Mouse (Mus musculus) layer of hippocampus, adult 8-10 months (tissue): ENCODE measurements around the gene Fam163b. TPM values are rescaled to one million over a fixed set of nuclear protein-coding genes. Genes with fewer than 3 reads are reported as not detected.

Experiments used
- DNase-seq, 2 experiments: peaks; one replicate each; pipeline ENCODE4 v3.0.0; 2022; ENCODE audit warnings: low spot score in 2 of 2
- total RNA-seq, 4 experiments: library from RNA; stranded (reverse); gene quantifications; 2 replicates each; pipeline ENCODE4 v1.2.4; 2022

The Fam163b gene
- total RNA-seq, 4 experiments from 2014 or later = 87.0 to 124 (median 100) TPM

DNA sequence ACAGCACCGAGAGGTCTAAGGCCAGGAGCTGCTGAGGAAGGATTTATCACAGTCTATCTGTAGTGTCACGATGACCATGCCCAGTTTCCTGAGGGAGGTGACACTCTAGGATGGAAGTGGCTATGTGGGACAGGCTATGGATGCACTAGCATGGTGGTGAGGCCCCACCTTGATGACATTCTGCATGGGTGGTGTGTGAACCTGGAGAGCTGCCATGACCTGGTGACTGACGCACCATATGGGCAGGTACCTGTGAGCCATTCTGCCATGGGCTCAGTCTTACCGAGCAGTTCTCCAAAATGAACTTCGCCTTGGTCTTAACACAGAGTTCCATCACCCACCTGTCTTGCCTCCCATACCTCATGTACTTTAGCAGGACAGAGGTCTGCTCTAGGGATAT lies 54.7 kb downstream of the Fam163b start:
- DNase-seq = no peak

DNA sequence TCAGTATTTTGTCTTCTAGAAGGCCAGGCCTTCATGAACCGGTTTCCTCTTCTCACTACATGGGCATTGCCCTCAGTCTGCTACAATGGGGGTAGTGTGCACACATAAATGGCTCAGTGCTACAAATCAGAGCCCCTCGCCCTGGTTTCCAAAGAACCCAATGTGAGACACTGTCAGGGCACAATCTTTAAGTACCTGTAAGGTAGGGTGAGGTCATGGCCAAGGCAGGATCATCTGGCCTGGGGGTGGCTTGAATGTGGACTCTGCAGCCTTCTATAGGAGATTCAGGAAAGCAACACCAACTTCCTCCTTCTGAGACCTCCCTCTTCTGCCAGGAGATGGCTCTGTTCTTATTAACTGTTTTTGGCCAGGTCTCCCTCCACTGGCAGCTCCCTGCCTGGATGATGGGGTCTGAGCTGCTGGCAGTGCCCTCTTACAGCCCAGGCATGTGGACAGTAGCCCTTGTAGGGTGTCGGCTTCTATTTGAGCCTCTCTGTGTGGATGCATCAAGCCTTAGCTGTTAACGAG lies 55.7 kb downstream of the Fam163b start:
- DNase-seq = no peak

DNA sequence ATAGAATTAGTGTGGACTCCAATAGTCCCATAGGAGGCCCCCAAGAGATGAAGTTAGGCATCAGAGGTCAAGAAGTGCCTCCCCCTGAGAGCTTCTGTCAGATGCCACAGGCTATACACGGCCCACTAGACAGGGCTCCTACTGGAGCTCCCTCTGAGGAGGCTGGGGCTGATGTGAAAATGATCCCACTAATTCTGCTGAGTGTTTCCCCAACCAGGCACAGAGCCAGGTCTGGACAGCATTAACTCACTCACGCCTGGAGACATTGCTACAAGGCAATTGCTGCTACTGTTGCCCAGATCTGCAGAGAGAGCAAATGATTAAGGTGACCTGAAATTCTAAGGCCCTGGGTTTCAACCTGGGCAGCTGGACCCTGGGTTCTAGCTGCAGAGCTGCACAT lies 56.5 kb downstream of the Fam163b start:
- DNase-seq = no peak

DNA sequence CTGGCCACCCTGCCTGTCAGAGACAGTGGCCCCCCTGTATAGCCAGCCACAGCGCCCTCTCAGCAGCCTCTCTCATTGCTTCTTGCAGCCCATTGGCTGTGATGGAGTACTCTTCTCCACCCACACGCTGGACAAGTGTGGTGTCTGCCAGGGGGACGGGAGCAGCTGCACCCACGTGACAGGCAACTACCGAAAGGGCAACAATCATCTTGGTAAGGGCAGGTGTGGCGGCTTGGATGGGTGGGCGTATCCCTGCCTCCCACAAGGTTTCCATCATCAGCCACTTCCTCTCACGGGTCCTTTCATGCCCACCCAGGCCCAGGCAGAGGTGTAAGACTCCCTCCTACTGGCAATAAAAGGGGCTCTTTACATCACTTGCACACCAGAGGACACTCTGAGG lies 57.3 kb downstream of the Fam163b start:
- DNase-seq = no peak

DNA sequence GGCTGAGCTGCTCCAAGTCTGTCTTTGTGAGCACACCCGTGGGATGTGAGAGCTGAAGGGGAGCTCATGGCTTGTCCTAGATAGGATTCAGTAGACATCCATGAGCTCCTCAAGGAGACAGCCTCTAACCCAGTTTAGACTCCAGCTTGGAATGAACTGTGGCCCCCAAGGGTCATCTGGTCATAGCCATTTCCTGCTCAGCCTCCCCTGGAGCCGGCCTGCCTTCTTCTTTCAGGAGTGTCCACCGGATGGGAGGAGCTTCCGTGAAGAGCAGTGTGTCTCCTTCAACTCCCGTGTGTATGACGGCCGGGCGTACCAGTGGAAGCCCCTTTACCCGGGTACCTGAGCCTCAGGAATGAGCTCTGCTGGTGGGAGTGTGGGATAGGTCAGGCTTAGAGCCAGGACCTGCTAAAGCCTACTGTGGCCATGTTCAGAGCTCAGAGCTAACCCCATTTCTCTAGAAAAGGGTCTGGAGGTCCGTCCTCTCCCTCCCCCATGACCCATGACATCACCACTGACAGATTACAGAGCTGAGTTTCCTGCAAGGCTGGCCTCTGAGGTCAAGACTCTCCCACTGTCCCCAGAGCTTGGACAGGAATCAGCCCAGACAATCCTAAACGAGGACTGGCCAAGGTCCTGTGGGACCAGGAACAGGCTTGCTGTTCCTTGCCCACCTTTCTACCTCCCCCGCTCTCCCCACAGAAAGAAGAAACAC lies 58.4 kb downstream of the Fam163b start:
- no peak for DNase-seq

DNA sequence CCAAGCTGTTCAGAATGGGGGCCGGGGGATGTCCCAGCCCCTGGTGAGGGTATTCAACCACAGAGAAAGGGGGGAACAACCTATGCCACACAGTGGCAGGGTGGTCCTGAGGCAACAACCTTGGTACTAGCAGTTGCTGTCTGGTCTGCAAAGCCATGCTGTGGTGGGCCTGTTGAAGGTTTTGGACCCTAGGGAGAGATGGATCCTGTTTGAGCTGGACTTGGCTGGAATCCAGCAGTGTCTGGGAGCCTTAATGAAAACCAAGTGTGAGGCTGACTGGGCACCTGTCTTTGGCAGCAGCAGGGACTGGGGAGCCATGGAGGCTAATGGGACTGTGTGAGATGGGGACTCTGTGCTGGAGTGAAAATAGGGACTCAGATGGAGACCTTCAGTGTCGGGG lies 62.6 kb downstream of the Fam163b start:
- DNase-seq = no peak

DNA sequence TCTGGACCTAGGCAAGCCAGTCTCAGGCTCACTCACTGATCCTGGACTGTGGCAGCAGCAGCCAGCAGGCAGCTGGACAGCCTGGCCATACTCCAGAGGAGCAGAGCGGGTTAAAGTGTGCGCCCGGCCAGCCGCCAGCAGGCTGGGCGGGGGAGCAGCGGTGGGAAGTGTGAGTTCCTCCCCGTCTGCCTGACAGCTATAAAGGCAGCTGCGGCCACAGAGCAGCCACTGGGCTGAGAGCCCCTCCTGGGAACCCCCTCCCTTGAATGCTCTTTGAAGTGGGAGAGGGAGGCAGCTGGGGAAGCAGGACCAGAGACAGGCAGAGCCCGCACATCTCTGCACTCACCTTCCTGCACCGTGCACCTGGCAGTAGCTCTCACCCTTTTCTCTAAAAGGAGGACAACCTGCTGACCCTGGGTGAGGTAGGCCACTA lies 63.1 kb downstream of the Fam163b start, which contains the start of gene Adamtsl2:
Gene Adamtsl2 (plus strand): TSS at position 228 of the 433 bp plus-strand sequence.
- DNase-seq = peak; percentile 37 to 49

DNA sequence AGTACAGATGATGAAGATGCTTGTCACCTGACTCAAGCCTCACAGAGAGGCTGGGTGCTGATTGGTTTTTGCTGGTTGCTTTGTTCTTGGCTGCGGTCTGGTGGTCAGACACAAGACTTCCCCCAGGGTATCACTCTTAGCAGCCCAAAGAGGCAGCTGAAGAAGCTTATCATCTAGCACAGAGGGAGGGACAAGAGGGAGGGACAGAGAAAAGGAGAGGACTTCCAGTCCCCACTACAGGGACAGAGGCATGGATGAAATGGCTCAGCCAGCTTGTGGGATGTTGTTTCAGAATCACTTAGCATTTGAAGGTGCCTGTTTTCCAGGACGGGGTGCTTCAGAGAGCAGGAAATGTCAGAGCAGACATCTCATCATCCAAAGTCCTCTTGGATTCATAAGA lies 64.0 kb downstream of the Fam163b start:
- DNase-seq = no peak

DNA sequence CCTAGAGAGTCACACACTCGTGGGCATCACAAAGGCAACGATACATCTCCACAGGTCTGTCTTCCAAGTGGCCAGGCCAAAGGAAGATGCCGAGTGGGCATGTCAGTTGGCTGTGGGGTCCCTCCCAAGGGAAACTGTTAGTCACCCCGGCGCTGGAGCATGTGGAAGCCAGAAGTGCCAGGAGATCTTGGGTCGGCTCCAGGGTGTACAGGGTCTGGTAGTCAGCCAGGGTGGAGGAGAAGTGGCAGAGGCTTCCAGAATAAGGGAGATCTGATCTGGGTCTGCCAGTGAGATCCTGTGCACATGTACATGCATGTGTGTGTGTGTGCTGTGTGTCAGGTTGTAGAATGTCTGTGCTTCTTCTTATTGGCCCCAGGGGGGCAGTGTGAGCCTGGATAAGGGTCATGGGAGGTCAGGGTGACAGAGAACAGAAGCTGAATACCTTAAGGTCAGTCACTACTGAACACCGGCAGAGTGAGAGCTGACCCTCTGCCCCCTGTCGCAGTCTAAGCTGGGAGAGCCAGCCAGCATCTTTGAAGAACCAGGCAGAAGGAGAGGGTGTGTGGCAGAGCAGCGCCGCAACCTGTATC lies 64.5 kb downstream of the Fam163b start:
- no peak for DNase-seq

DNA sequence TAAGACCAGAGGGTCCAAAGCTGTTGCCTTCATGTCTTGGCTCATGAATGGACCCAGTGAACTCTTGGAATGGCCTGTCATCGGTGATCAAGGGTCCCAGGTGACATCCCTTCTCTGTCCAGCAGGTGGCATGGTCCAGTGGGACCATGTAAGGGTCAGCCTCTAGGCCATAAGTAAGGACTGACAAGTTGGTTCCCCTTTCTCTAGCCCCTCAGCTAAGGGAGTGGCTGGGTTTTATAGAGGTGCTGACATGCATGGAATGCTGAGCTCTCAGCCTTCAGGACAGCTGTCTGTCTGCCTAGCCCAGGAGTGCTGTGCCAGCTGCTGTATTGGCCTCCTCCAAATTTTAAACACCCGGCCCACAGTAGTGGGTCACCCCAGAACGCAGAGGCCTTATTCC lies 66.8 kb downstream of the Fam163b start:
- no peak for DNase-seq

DNA sequence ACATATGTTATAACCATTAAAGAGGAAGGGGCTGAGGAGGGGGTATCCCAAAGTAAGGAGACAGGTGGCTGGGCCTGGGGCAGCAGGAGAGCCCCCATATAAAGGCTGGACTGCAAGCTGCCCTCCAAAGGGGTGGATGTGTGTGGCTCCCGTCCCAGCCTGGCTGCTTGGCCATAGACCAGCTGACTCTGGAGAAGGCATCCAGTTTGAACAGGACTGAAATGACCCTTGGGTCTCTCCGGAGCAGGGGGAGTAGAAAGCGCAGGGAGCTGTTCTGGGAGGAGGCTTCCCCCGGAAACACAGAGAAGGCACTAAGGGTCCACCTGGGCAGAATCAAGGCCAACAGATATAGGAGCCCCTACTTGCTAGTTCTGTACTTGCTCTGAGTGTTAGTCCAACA lies 67.5 kb downstream of the Fam163b start:
- DNase-seq = no peak

DNA sequence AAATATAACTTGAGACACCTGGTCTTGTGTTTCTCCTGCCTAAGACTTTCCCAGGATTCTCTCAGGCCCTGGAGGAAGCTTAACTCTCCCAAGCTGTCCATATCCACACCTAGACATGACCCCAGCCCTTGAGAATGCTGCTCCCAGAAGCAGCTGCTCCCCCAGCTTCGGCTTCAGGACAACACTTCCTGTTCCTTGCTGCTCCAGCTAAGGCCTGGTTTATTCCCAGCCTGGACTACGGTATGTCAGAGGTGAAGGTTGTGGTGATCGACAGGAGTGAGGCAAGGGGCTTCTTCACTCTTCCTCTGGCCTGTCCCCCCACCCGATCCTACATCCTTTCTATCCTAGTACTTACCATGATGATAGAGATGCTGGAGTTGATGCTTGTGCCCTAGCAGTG lies 68.9 kb downstream of the Fam163b start:
- no peak for DNase-seq

DNA sequence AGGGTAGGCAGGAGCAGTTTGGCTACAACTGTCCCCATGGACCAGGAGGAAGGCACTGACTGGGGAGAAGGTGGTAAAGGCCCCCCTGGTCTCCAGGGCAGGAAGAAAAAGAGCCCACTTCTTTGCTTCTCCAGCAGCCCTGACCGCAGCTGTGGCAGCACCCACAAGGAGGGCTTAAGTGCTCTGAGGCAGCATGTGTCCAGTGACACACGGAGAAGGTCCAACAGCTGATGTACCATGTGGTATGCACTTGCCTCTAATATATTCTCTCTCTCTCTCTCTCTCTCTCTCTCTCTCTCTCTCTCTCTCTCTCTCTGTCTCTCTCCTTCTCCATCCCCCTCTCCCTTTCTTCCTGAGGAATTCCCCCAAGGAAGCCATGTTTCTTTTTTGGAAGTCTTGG lies 70.3 kb downstream of the Fam163b start, which contains the start of gene Mymk:
Gene Mymk (minus strand): TSS at position 202 of the 400 bp plus-strand sequence.
- no peak for DNase-seq

DNA sequence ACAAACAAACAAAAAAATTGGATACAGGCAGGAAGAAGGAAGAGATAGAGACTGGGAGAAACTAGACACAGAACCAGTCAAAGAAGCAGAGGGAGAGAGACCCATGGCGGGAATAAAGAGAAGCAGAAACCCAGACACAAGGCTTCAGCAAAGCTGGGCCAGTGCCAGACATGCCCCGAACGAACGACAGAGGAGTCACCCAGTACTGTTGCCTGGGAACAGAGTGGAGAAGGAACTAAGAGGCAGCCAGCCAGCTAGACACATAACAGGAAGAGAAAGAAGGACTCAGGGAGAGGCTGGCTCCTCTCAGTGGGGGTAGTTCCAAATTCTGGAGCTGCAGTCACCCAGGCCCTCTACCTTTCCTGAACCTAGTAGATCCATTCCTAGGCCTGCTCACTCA lies 71.2 kb downstream of the Fam163b start:
- DNase-seq = peak; percentile 86

DNA sequence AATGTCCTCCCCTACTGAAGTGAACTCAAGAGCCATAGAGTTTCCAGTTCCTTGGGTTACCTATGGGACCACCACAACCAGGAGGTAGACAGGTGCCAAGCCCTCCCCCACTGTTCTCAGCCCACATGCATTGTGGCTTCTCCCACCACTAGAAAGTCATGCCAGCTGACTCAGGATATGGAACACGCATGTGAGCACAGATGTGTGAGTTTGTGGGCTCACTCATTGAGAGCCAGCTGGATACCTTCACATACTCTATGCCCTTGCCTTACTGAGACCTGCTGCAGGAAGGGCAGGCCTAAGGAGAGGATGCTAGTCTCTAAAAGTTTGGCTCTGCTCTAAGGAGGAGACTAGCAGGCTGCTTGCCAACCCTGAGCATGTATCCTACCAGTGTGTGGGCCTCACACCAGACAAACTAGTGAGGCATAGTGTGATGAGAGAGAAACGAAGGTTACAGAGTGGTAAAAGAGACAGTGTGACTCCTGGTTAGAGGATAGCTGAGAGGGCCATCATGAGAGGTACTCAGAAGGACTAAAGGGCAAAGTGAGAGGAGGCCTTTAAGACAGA lies 72.0 kb downstream of the Fam163b start:
- no peak for DNase-seq

DNA sequence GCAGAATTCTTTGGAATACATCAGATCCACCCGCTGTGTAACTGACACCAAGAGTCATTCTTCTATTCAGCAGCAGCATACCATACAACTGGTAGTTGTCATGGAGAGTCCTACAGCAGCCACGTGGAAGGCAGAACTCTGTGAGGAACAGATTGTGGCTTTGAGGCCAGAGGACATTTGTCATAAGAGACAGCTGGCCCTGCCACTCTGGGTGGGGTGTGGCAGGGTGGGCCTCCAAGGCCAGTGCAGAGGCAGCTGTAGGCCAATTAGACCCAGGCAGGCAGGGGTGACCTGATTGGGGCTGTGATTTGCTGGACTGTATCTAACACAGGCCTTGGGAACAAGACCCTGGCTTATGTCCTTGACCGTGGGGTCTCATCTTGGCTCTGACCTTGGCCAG lies 72.6 kb downstream of the Fam163b start:
- no peak for DNase-seq

DNA sequence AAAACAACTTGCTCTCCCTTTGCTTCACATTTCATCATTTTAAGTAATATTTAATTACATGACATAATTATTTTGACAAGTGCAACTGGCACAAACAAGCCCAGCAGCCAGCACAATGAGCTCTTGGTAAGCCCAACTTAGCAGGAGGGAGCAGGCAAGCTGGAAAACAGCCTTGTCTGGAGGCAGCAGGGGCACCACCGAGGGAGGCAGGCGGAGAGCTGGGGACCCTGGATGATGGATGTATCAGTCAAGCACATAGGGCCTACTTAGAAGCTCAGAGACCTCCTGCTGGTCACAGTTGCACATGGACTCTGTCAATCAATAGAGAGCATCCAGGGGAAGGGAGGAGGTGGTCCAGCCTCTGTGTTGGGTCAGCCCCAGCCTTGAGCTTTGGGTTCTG lies 74.3 kb downstream of the Fam163b start:
- no peak for DNase-seq

DNA sequence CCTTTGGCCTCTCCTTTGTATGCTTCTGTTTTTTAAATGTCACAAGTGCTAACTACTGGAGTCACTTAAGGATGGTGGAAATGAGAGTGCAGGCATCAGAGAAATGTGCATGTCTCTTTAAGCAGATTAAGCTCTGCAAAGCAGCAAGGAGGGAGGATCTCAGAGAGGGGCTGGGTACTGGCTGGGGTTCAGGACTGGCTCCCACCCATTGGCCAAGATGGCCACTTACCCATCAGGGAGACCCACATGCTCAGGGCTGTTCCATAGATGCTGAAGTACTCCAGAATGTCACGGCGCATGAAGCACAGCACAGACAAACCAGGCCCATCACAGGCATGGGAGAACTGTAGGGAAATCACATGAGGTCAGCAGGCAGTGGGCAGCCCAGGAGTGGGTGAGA lies 75.2 kb downstream of the Fam163b start:
- no peak for DNase-seq
